Mouse (Mus musculus): Measurements from ENCODE around the gene Prkch.

DNA sequence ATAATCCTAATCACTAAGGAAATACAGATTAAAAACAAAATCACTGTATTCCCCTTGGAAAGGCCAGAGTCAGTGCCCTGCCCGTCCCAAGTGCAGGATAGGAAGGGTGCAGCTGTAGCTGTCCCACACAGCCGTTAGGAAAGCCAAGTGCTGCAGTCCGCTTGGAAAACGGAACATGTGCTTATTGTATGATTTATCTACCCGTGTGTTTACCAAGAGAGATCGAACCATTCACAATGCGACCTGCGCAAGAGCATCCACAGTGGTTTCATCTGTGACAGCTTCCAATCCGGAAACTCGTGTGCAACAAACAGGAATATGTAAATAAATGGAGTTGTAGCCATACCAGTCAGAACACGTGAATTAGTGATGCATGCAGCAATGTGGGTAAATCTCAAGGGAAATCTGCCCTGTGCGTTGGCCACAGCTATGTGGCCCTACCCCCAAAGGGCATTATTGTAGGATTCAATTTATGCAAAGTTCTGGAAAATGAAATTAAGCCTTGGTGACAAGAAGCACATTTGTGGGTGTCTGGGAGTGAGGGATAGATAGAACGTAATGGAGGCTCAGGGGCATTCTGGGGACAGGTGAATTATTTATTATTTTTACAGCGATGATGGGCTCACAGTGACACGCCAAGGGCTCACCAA, 6.2 kb downstream of the Prkch start:
- TF ChIP-seq CTCF (IDR thresholded peaks at IDR 0.05; ENCODE audit: borderline replicate concordance, control insufficient read depth, extremely low read depth, insufficient read depth, low read length, poor library complexity), result no peak
- TF ChIP-seq POLR2A (IDR thresholded peaks at IDR 0.05; ENCODE audit: control insufficient read depth, extremely low read depth, insufficient read depth, low read length, poor library complexity), result no peak

All from thymus, adult 2 months (tissue).